Mouse (Mus musculus): ENCODE measurements at regions not wholly inside any gene's neighbourhood (a gene's known extent, or its start where the extent isn't known, plus 50 kb on each side); places are given as distances from the start of the nearest gene placed in this dataset.
"Not testable (repeated sequence)": the region's sequence is repeated elsewhere in the genome, so short reads cannot be mapped to it uniquely, and the experiment has no call there.

DNA sequence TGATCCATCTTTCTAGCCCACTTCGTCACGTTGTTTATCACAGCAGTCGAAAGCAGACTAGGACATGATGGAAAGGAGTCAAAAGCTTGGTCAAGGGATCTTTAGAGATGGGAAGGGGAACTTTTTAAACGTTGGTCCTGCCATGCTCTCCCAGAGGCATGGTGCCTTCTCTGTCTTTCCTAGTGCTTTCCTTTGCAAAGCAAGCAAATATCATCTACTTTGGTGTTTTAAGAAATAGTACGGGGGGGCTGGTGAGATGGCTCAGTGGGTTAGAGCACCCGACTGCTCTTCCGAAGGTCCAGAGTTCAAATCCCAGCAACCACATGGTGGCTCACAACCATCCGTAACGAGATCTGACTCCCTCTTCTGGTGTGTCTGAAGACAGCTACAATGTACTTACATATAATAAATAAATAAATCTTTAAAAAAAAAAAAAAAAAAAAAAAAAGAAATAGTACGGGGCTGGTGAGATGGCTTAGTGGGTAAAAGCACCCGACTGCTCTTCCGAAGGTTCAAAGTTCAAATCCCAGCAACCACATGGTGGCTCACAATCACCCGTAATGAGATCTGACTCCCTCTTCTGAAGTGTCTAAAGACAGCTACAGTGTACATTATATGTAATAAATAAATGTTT, 1637.6 kb downstream of the A830018L16Rik start:
- TF ChIP-seq CTCF (conservative IDR thresholded peaks at IDR 0.05; ENCODE audit: insufficient read depth, insufficient read length, low read depth, low read length); POLR2A (IDR thresholded peaks at IDR 0.05; ENCODE audit: low read depth, low read length): not testable (repeated sequence)
